Mouse (Mus musculus) midbrain, embryonic 14.5 days (tissue): ENCODE measurements around the gene Gm21970. TPM values are rescaled to one million over a fixed set of nuclear protein-coding genes. Genes with fewer than 3 reads are reported as not detected.

Experiments
- ATAC-seq: fragments of 200-750 bp; cut with Nextera tagmentation; 2 replicates; pipeline ENCODE4 v1.8.0; 2017; ENCODE audit warnings: moderate number of reproducible peaks, moderate library complexity; ENCODE audit not compliant: low FRiP score, low TSS enrichment
- DNase-seq: peaks from one replicate; pipeline ENCODE4 v3.0.0-alpha.2; 2015
- H3K27ac ChIP-seq: fragments of 300-500 bp; sonication (generic); replicated peaks from 2 replicates; pipeline ENCODE4 v1.5.1; 2014; ENCODE audit warnings: mild to moderate bottlenecking, low read depth, low read length, moderate library complexity
- H3K27me3 ChIP-seq: fragments of 300-500 bp; sonication (generic); 2 replicates; pipeline ENCODE4 v1.6.1; 2014; ENCODE audit warnings: low read length, control low read depth, mixed read lengths; ENCODE audit not compliant: control insufficient read depth, insufficient read depth
- H3K36me3 ChIP-seq: fragments of 300-500 bp; sonication (generic); 2 replicates; pipeline ENCODE4 v1.6.1; 2014; ENCODE audit warnings: low read length, control low read depth; ENCODE audit not compliant: control insufficient read depth, insufficient read depth
- H3K4me1 ChIP-seq: fragments of 300-500 bp; sonication (generic); 2 replicates; pipeline ENCODE4 v1.6.1; 2014; ENCODE audit warnings: mild to moderate bottlenecking, antibody characterized with exemption, low read length, control low read depth; ENCODE audit not compliant: control insufficient read depth, insufficient read depth
- H3K4me2 ChIP-seq: fragments of 300-500 bp; sonication (generic); 2 replicates; pipeline ENCODE4 v1.6.1; 2014; ENCODE audit warnings: mild to moderate bottlenecking, low read length, moderate library complexity
- H3K4me3 ChIP-seq: fragments of 300-500 bp; sonication (generic); replicated peaks from 2 replicates; pipeline ENCODE4 v1.5.1; 2014; ENCODE audit warnings: low read depth, low read length
- H3K9ac ChIP-seq: fragments of 300-500 bp; sonication (generic); replicated peaks from 2 replicates; pipeline ENCODE4 v1.6.1; 2014; ENCODE audit warnings: mild to moderate bottlenecking, low read length, moderate library complexity
- H3K9me3 ChIP-seq: fragments of 300-500 bp; sonication (generic); 2 replicates; pipeline ENCODE4 v1.6.1; 2016; ENCODE audit warnings: low read length, control low read depth, mixed read lengths; ENCODE audit not compliant: control insufficient read depth
- WGBS: fragments of 180-500 bp; shearing (Covaris S2); extraction: QIAGEN DNeasy Blood & Tissue Kit; methylation state at CpG from one replicate; pipeline ENCODE4 v1.1.7; 2014; 5-methylcytosine and 5-hydroxymethylcytosine counted together
- polyA plus RNA-seq: library from polyadenylated mRNA; unstranded; fragments of >200 nt; fragmentation: Nextera tagmentation; extraction: Ambion mirVana; gene quantifications from 2 replicates; pipeline ENCODE4 v1.2.1, GENCODE M21; 2014

Gene Gm21970
- polyA plus RNA-seq, 1 experiment from 2014 or later: not detected

- no peak overlapping the region for H3K27ac ChIP-seq
- H3K4me1 ChIP-seq: 0 out of 2 replicates have a peak, but pooled peaks cover 4% of the 10 kb centered on the region
- ATAC-seq: no peak
- no peaks in the 10 kb centered on the region for H3K27me3 ChIP-seq
- H3K9ac ChIP-seq: no peak overlapping the region
- H3K9me3 ChIP-seq: no peaks in the 10 kb centered on the region
- H3K4me3 ChIP-seq: no peak overlapping the region
- 68% methylated on average over 17 of the region's 17 CpGs for WGBS
- H3K4me2 ChIP-seq: no peak overlapping the region
- no peak for DNase-seq
- 0 out of 2 replicates have a peak, but pooled peaks cover 2% of the 10 kb centered on the region for H3K36me3 ChIP-seq
Measured at GRCm38 (mm10) chr16:91378431-91378986, 13.0 kb upstream of the Gm21970 start.

DNA sequence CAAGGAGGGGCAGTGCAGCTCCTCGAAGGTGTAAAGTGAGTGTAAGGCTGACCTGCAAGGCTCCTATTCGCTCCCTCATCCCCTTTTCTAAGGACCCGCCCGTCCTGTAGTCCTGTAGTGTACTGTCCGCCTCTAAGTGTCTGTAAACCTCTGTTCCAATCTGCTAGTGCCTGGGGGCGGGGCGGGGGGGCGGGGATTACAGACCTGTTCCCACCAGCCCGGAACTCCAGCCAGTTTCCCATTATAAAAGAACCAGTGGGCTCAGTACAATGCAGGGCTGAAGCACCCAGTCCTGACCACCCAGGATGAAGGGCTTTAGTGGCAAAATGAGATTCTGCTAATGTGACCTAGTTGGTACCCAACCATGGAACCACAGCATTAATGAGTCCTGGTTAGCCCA is 12.5 kb upstream of the Gm21970 start:
- no peaks in the 10 kb centered on the region for H3K27me3 ChIP-seq
- no peak overlapping the region for H3K9ac ChIP-seq
- H3K36me3 ChIP-seq: 0 out of 2 replicates have a peak, but pooled peaks cover 5% of the 10 kb centered on the region
- no peak overlapping the region for H3K4me3 ChIP-seq
- H3K4me1 ChIP-seq: no peaks in the 10 kb centered on the region
- H3K27ac ChIP-seq: peak overlapping the region; percentile 39
- DNase-seq (peak; percentile 19), ATAC-seq (peak; percentile 55; the same call in 1 of the 2 replicates)
- 29% methylated on average over 9 of the region's 9 CpGs for WGBS
- no peaks in the 10 kb centered on the region for H3K9me3 ChIP-seq
- H3K4me2 ChIP-seq: no peak overlapping the region

DNA sequence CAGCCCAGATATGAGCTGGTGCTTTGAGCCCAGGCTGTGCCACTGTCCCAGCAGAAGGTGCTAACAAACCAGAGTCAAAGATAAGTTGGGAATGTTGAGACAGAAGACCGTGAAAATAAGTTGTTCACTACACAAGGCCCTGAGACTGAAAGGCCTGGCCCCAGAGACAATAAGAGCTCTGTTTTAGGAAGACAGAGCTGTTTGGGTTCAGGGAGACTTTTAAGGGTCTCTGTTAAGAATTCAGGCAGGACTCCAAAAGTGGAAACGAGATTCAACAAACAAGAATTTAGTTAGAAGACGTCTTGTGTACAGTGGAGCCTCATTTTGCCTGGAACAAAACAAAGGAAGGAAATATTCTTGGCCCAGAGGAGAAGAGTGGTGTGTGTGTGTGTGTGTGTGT is 12.1 kb upstream of the Gm21970 start:
- 52% methylated on average over 3 of the region's 3 CpGs for WGBS
- DNase-seq (peak; percentile 17), ATAC-seq (no peak)
- H3K4me2 ChIP-seq: no peak overlapping the region
- no peaks in the 10 kb centered on the region for H3K27me3 ChIP-seq
- no peaks in the 10 kb centered on the region for H3K9me3 ChIP-seq
- H3K36me3 ChIP-seq: 0 out of 2 replicates have a peak, but pooled peaks cover 6% of the 10 kb centered on the region
- H3K4me1 ChIP-seq: no peaks in the 10 kb centered on the region
- peak overlapping the region; percentile 39 for H3K27ac ChIP-seq
- H3K4me3 ChIP-seq: no peak overlapping the region
- H3K9ac ChIP-seq: no peak overlapping the region

GRCm38 (mm10) chr16:91380151-91380550 is 11.4 kb upstream of the Gm21970 start:
- WGBS: 85% methylated on average over 5 of the region's 5 CpGs
- Histone ChIP-seq H3K4me1 (no peaks in the 10 kb centered on the region), H3K4me2 (no peak overlapping the region), H3K27me3 (no peaks in the 10 kb centered on the region), H3K9me3 (no peaks in the 10 kb centered on the region), H3K4me3 (no peak overlapping the region), H3K36me3 (0 out of 2 replicates have a peak, but pooled peaks cover 6% of the 10 kb centered on the region), H3K9ac (no peak overlapping the region), H3K27ac (no peak overlapping the region)
- no peak for ATAC-seq
- no peak for DNase-seq

GRCm38 (mm10) chr16:91381606-91382005 is 9.9 kb upstream of the Gm21970 start:
- Histone ChIP-seq H3K36me3 (0 out of 2 replicates have a peak, but pooled peaks cover 8% of the 10 kb centered on the region), H3K27ac (no peak overlapping the region), H3K9me3 (no peaks in the 10 kb centered on the region), H3K27me3 (no peaks in the 10 kb centered on the region), H3K4me1 (no peaks in the 10 kb centered on the region), H3K4me3 (no peak overlapping the region), H3K4me2 (no peak overlapping the region), H3K9ac (no peak overlapping the region)
- no peak for ATAC-seq
- no peak for DNase-seq
- WGBS: 83% methylated on average over 4 of the region's 4 CpGs

GRCm38 (mm10) chr16:91382261-91382790 is 9.2 kb upstream of the Gm21970 start:
- Histone ChIP-seq H3K9me3 (no peaks in the 10 kb centered on the region), H3K27ac (no peak overlapping the region), H3K9ac (no peak overlapping the region), H3K4me1 (no peaks in the 10 kb centered on the region), H3K4me2 (no peak overlapping the region), H3K27me3 (no peaks in the 10 kb centered on the region), H3K4me3 (no peak overlapping the region), H3K36me3 (0 out of 2 replicates have a peak, but pooled peaks cover 9% of the 10 kb centered on the region)
- 89% methylated on average over 9 of the region's 9 CpGs for WGBS
- no peak for ATAC-seq
- no peak for DNase-seq

DNA sequence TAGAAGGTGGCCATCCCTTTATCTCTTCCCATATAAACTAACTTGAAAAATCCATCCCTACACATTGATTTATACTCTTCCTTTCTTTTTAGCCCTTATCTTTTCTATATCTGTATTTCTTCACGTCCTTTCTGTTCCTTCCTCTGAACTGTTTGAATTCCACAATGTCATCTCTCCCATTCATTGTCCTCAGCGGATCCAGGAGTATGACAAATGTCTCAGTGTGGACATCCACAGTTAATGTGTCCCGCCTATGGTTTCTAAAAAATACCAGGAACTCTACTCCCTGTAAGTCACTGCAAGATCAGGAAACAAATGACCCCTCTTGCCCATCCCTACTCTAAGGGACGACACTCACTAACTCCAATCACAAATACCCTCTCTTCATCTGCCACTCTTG is 7.3 kb upstream of the Gm21970 start:
- 90% methylated on average over 4 of the region's 4 CpGs for WGBS
- H3K9me3 ChIP-seq: no peaks in the 10 kb centered on the region
- H3K4me2 ChIP-seq: no peak overlapping the region
- DNase-seq: no peak
- H3K4me1 ChIP-seq: no peaks in the 10 kb centered on the region
- H3K4me3 ChIP-seq: no peak overlapping the region
- ATAC-seq: no peak
- H3K27ac ChIP-seq: no peak overlapping the region
- no peak overlapping the region for H3K9ac ChIP-seq
- no peaks in the 10 kb centered on the region for H3K27me3 ChIP-seq
- H3K36me3 ChIP-seq: peaks cover 20% of the 10 kb centered on the region

- Histone ChIP-seq H3K4me1 (no peaks in the 10 kb centered on the region), H3K36me3 (peaks cover 25% of the 10 kb centered on the region), H3K9me3 (no peaks in the 10 kb centered on the region), H3K4me3 (no peak overlapping the region), H3K4me2 (no peak overlapping the region), H3K27ac (no peak overlapping the region), H3K27me3 (no peaks in the 10 kb centered on the region), H3K9ac (no peak overlapping the region)
- ATAC-seq: no peak
- WGBS: 60% methylated on average over 10 of the region's 10 CpGs
- DNase-seq: no peak
Measured at GRCm38 (mm10) chr16:91385621-91386020, 5.9 kb upstream of the Gm21970 start.
